Mouse (Mus musculus): Measurements from ENCODE around the gene Lrrc74a. TPM values are rescaled to one million over a fixed set of nuclear protein-coding genes. Genes with fewer than 3 reads are reported as not detected.
A peak's percentile ranks its signal among the peaks of the same experiment; 100 is the strongest.

The Lrrc74a gene
- polyA plus RNA-seq, 1 experiment, result not detected

GRCm38 (mm10) chr12:86800765-86801147 lies 66.6 kb downstream of the Lrrc74a start:
- Histone ChIP-seq H3K36me3 (ENCODE audit: control insufficient read depth, insufficient read depth) (no peaks in the 10 kb centered on the region), H3K79me2 (ENCODE audit: control insufficient read depth, insufficient read depth) (peaks cover 7% of the 10 kb centered on the region), H3K4me3 (ENCODE audit: insufficient read depth, poor library complexity, severe bottlenecking) (no peak overlapping the region), H3K79me3 (ENCODE audit: low read depth) (no peaks in the 10 kb centered on the region), H3ac (ENCODE audit: control insufficient read depth, insufficient read length, low read depth) (peak overlapping the region; percentile 47), H3K27me3 (ENCODE audit: control insufficient read depth, insufficient read depth, insufficient read length) (no peaks in the 10 kb centered on the region)
- TF ChIP-seq MYOG (IDR thresholded peaks at IDR 0.05; ENCODE audit: control insufficient read depth, extremely low read depth, insufficient read length) (no peak), MYOD1 (IDR thresholded peaks at IDR 0.05; ENCODE audit: control insufficient read depth, insufficient read length, low read depth) (peak; percentile 54), MAX (IDR thresholded peaks at IDR 0.05) (peak; percentile 34), CTCF (IDR thresholded peaks at IDR 0.05; ENCODE audit: control insufficient read depth, insufficient read depth, insufficient read length) (no peak), CEBPB (IDR thresholded peaks at IDR 0.05; ENCODE audit: low read depth) (peak; percentile 57), FOSL1 (IDR thresholded peaks at IDR 0.05; ENCODE audit: insufficient read depth, low read length, poor library complexity, severe bottlenecking) (no peak), USF1 (IDR thresholded peaks at IDR 0.05; ENCODE audit: low read depth) (no peak)

DNA sequence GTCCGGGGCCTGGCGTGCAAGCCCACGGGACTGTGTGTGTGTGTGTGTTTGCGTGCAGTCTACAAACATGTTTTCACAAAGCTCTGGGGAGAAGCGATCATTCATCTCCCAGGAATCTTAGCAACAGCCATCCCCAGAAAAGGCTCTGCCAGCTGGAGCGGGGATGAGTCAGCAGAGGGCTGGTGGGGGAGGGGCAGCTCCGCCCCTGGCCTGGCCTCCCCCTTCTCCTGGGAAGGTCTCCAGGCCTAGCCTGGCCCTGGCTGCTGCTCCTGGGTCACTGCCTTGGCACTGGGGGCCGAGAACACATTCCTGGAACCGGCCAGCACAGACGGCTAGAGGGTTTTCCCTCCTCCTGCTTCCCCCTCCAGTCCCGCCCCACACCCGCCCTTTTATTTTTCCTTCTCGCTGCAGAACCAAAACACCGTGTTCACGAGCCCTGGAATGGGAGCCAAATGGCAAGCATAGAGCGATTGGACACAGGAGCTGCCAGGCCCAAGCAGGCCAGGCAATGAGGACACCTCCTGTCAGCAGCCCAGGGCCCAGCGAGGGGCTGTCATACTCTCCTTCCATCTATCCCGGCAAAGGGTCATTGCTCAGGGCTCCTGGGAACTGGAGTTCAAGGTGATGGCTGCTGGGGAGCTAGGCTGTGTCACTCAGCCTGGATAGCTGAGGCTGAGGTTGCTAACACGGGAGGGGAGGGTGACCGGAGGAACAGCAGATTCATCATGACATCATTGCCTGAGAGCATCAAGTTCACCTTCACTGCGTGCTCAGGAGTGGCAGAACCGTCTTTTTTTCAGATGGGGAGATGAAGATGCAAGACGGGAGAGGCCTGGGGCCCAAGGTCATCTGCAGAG lies 67.2 kb downstream of the Lrrc74a start:
- peak; percentile 79 for TF ChIP-seq FOSL1 (IDR thresholded peaks at IDR 0.05; ENCODE audit: insufficient read depth, low read length, poor library complexity, severe bottlenecking)
- TF ChIP-seq CTCF (IDR thresholded peaks at IDR 0.05; ENCODE audit: control insufficient read depth, insufficient read depth, insufficient read length), result no peak
- no peak for TF ChIP-seq MYOG (IDR thresholded peaks at IDR 0.05; ENCODE audit: control insufficient read depth, extremely low read depth, insufficient read length)
- TF ChIP-seq MAX (IDR thresholded peaks at IDR 0.05), result no peak
- no peak for TF ChIP-seq USF1 (IDR thresholded peaks at IDR 0.05; ENCODE audit: low read depth)
- peak; percentile 88 for TF ChIP-seq MYOD1 (IDR thresholded peaks at IDR 0.05; ENCODE audit: control insufficient read depth, insufficient read length, low read depth)
- TF ChIP-seq CEBPB (IDR thresholded peaks at IDR 0.05; ENCODE audit: low read depth), result no peak
- no peaks in the 10 kb centered on the region for H3K36me3 ChIP-seq (ENCODE audit: control insufficient read depth, insufficient read depth)
- peak overlapping the region; percentile 29 for H3K4me3 ChIP-seq (ENCODE audit: insufficient read depth, poor library complexity, severe bottlenecking)
- H3K27me3 ChIP-seq (ENCODE audit: control insufficient read depth, insufficient read depth, insufficient read length), result no peaks in the 10 kb centered on the region
- H3ac ChIP-seq (ENCODE audit: control insufficient read depth, insufficient read length, low read depth), result peak overlapping the region; percentile 47
- no peaks in the 10 kb centered on the region for H3K79me3 ChIP-seq (ENCODE audit: low read depth)
- H3K79me2 ChIP-seq (ENCODE audit: control insufficient read depth, insufficient read depth), result peaks cover 7% of the 10 kb centered on the region

DNA sequence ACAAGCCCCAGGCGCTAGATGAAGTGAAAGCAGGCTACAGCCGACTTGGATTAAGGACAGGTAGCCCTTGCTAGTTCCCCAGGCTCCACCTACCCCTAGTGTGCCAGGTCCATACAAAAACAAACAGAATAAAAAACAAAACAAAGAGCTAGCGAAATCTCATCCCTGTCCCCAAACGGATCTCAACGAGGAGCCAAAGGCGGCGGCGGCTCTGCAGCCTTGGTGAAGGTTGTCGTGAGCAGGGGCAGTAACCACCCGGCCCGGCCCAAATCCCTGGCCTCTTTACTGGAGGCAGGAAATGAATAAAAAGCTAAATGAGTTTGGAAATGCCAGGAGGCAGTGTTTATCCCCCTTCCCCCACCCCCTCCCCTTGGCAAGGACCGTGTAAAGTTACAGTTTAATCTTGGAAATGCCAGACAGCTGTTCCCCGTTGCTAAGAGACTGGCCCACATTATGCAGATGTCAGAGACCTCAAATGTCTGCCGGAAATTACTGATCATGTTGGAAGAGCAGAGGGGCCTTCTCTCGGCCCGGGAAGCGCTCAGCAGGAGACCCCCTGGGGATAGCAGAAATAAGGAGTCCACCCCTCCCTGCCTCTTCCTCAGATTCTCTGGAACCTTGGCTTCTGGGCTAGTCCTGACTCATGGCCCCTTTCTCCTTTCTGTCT lies 68.0 kb downstream of the Lrrc74a start:
- H3K36me3 ChIP-seq (ENCODE audit: control insufficient read depth, insufficient read depth), result no peaks in the 10 kb centered on the region
- no peaks in the 10 kb centered on the region for H3K27me3 ChIP-seq (ENCODE audit: control insufficient read depth, insufficient read depth, insufficient read length)
- H3ac ChIP-seq (ENCODE audit: control insufficient read depth, insufficient read length, low read depth), result peak overlapping the region; percentile 42
- peak overlapping the region; percentile 29 for H3K4me3 ChIP-seq (ENCODE audit: insufficient read depth, poor library complexity, severe bottlenecking)
- peaks cover 7% of the 10 kb centered on the region for H3K79me2 ChIP-seq (ENCODE audit: control insufficient read depth, insufficient read depth)
- no peaks in the 10 kb centered on the region for H3K79me3 ChIP-seq (ENCODE audit: low read depth)
- TF ChIP-seq MYOD1 (IDR thresholded peaks at IDR 0.05; ENCODE audit: control insufficient read depth, insufficient read length, low read depth) (peak; percentile 94), CTCF (IDR thresholded peaks at IDR 0.05; ENCODE audit: control insufficient read depth, insufficient read depth, insufficient read length) (no peak)

- H3K4me3 ChIP-seq (ENCODE audit: insufficient read depth, poor library complexity, severe bottlenecking), result peak overlapping the region; percentile 15
- H3K79me2 ChIP-seq (ENCODE audit: control insufficient read depth, insufficient read depth), result peaks cover 7% of the 10 kb centered on the region
- H3K36me3 ChIP-seq (ENCODE audit: control insufficient read depth, insufficient read depth), result no peaks in the 10 kb centered on the region
- H3ac ChIP-seq (ENCODE audit: control insufficient read depth, insufficient read length, low read depth), result no peak overlapping the region
- H3K27me3 ChIP-seq (ENCODE audit: control insufficient read depth, insufficient read depth, insufficient read length), result no peaks in the 10 kb centered on the region
- no peaks in the 10 kb centered on the region for H3K79me3 ChIP-seq (ENCODE audit: low read depth)
- no peak for TF ChIP-seq MAX (IDR thresholded peaks at IDR 0.05)
- TF ChIP-seq USF1 (IDR thresholded peaks at IDR 0.05; ENCODE audit: low read depth), result no peak
- TF ChIP-seq MYOD1 (IDR thresholded peaks at IDR 0.05; ENCODE audit: control insufficient read depth, insufficient read length, low read depth), result no peak
- TF ChIP-seq CEBPB (IDR thresholded peaks at IDR 0.05; ENCODE audit: low read depth), result no peak
- TF ChIP-seq FOSL1 (IDR thresholded peaks at IDR 0.05; ENCODE audit: insufficient read depth, low read length, poor library complexity, severe bottlenecking), result no peak
- no peak for TF ChIP-seq CTCF (IDR thresholded peaks at IDR 0.05; ENCODE audit: control insufficient read depth, insufficient read depth, insufficient read length)
- TF ChIP-seq MYOG (IDR thresholded peaks at IDR 0.05; ENCODE audit: control insufficient read depth, extremely low read depth, insufficient read length), result no peak
Measured at GRCm38 (mm10) chr12:86802899-86803298, 68.7 kb downstream of the Lrrc74a start.

DNA sequence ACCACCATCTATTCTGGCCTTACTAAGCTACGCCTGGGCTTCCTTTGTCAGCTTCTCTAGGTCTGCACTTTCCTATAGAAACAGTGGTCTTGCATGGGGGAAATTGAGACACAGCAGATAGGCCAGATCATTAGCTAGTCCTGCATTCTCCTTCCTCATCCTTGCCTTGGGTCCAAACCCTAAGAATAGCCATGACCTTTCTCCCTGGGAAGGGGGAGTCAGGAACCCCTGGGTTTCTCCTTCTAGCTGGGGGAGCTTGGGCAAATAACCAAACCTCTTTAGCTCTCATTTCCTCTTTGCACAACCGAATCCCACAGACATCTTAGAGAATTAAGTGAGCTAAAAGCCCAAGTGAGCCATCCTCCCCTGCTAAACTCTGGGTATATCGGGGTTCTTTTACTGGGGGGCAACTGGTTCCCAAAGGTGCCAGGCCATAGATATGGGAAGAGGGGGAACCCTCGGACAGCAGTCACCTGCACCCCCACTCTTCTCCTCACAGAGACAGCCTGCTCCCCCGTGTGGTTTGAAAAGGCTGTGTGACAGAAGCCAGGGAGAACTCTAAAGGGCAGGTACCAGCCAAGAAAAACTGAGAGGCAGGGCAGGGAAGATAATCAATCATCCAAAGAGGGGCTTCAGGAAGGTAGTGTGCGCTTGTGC lies 69.6 kb downstream of the Lrrc74a start:
- no peaks in the 10 kb centered on the region for H3K27me3 ChIP-seq (ENCODE audit: control insufficient read depth, insufficient read depth, insufficient read length)
- H3K79me2 ChIP-seq (ENCODE audit: control insufficient read depth, insufficient read depth), result peaks cover 7% of the 10 kb centered on the region
- H3K79me3 ChIP-seq (ENCODE audit: low read depth), result no peaks in the 10 kb centered on the region
- TF ChIP-seq MAX (IDR thresholded peaks at IDR 0.05), result no peak
- no peak for TF ChIP-seq FOSL1 (IDR thresholded peaks at IDR 0.05; ENCODE audit: insufficient read depth, low read length, poor library complexity, severe bottlenecking)
- no peak for TF ChIP-seq USF1 (IDR thresholded peaks at IDR 0.05; ENCODE audit: low read depth)
- no peak for TF ChIP-seq MYOD1 (IDR thresholded peaks at IDR 0.05; ENCODE audit: control insufficient read depth, insufficient read length, low read depth)
- no peak for TF ChIP-seq CTCF (IDR thresholded peaks at IDR 0.05; ENCODE audit: control insufficient read depth, insufficient read depth, insufficient read length)
- no peak for TF ChIP-seq MYOG (IDR thresholded peaks at IDR 0.05; ENCODE audit: control insufficient read depth, extremely low read depth, insufficient read length)
- H3ac ChIP-seq (ENCODE audit: control insufficient read depth, insufficient read length, low read depth), result no peak overlapping the region
- no peak overlapping the region for H3K4me3 ChIP-seq (ENCODE audit: insufficient read depth, poor library complexity, severe bottlenecking)
- H3K36me3 ChIP-seq (ENCODE audit: control insufficient read depth, insufficient read depth), result no peaks in the 10 kb centered on the region
